Mouse (Mus musculus) embryonic stem cell, embryonic (primary cell): Measurements from ENCODE around the gene Tmem259.

Experiments
- CTCF ChIA-PET, 4 experiments: fragments of 300-600 bp in 2 of 4; fragments of 350-600 bp in 2 of 4; sonication (Branson Sonifier 250); formaldehyde crosslinking; loops; one replicate each; lab custom pipeline; 2022; ENCODE audit warnings: inconsistent platforms in 2 of 4; lab: Charles Lee
- POLR2A ChIA-PET, 4 experiments: fragments of 300-600 bp in 2 of 4; fragments of 350-600 bp in 2 of 4; sonication (Branson Sonifier 250); formaldehyde crosslinking; loops; one replicate each; lab custom pipeline; 2022; ENCODE audit warnings: antibody characterized with exemption in 4 of 4, inconsistent platforms in 1 of 4; lab: Charles Lee

The Tmem259 gene

GRCm38 (mm10) chr10:80003374-80004232 is 19.5 kb upstream of the Tmem259 start:
- CTCF ChIA-PET, result interaction anchor here in 3 of 4 experiments (0.5 to 1.4 kb wide), 14 partner anchors 11 to 372 kb away, joined by 3 to 8 read pairs (median 4); partner anchors contain the start of genes Arhgap45 (in 1 of the 3), Stk11 (in 1 of the 3) and Tmem259 (in 1 of the 3)
- POLR2A ChIA-PET, result interaction anchor here (0.5 to 6.1 kb wide), 26 partner anchors 10 to 200 kb away, joined by 3 to 44 read pairs (median 4); partner anchors contain the start of genes Arhgap45 (in 1 of the 4), Cnn2 (in 1 of the 4), Polr2e (in 1 of the 4) and Sbno2 (in 1 of the 4)

GRCm38 (mm10) chr10:80002829-80003228 is 18.7 kb upstream of the Tmem259 start:
- POLR2A ChIA-PET, result interaction anchor here (0.5 to 6.1 kb wide), 17 partner anchors 11 to 164 kb away, joined by 3 to 44 read pairs (median 5); partner anchors contain the start of genes Arhgap45 (in 1 of the 4) and Tmem259 (in 1 of the 4)
- CTCF ChIA-PET, result interaction anchor here in 3 of 4 experiments (0.5 to 1.9 kb wide), 9 partner anchors 11 to 59 kb away, joined by 3 to 8 read pairs (median 3); partner anchors contain the start of genes Arhgap45 (in 1 of the 3) and Tmem259 (in 1 of the 3)

- ChIA-PET CTCF (interaction anchor here in 2 of 4 experiments (0.5 to 1.9 kb wide), 5 partner anchors 10 to 104 kb away, joined by 3 to 8 read pairs (median 4); no protein-coding TSS in a partner anchor), POLR2A (interaction anchor here in 3 of 4 experiments (0.5 to 6.1 kb wide), 9 partner anchors 12 to 64 kb away, joined by 3 to 44 read pairs (median 5); partner anchors contain the start of genes Tmem259 (in 2 of the 3) and Arhgap45 (in 1 of the 3))
These were observed 17.8 kb upstream of the Tmem259 start for GRCm38 (mm10) chr10:80001945-80002344.

- ChIA-PET POLR2A (interaction anchor here (0.8 to 2.9 kb wide), 42 partner anchors 8 to 384 kb away, joined by 3 to 25 read pairs (median 4); partner anchors contain the start of genes Tmem259 (in 2 of the 4), Arhgap45 (in 1 of the 4), C2cd4c (in 1 of the 4) and Mum1 (in 1 of the 4)), CTCF (interaction anchor here (0.5 to 2.4 kb wide), 15 partner anchors 9 to 963 kb away, joined by 3 to 27 read pairs (median 3); partner anchors contain the start of genes Tmem259 (in 1 of the 4) and Wdr18 (in 1 of the 4))
These were observed 13.7 kb upstream of the Tmem259 start for GRCm38 (mm10) chr10:79997819-79998218.

GRCm38 (mm10) chr10:79997034-79997760 is 13.1 kb upstream of the Tmem259 start:
- ChIA-PET POLR2A (interaction anchor here (0.6 to 2.9 kb wide), 60 partner anchors 9 to 679 kb away, joined by 3 to 25 read pairs (median 4); partner anchors contain the start of genes Tmem259 (in 2 of the 4), Arhgap45 (in 1 of the 4), C2cd4c (in 1 of the 4) and Gamt (in 1 of the 4)), CTCF (interaction anchor here (0.6 to 2.4 kb wide), 15 partner anchors 10 to 1519 kb away, joined by 3 to 27 read pairs (median 4); partner anchors contain the start of genes Tmem259 (in 1 of the 4) and Wdr18 (in 1 of the 4))

- ChIA-PET CTCF (interaction anchor here in 2 of 4 experiments (0.6 to 2.4 kb wide), 7 partner anchors 11 to 1520 kb away, joined by 3 to 27 read pairs (median 6); partner anchors contain the start of genes Tmem259 (in 1 of the 2) and Wdr18 (in 1 of the 2)), POLR2A (interaction anchor here (0.6 to 2.9 kb wide), 44 partner anchors 9 to 680 kb away, joined by 3 to 25 read pairs (median 4); partner anchors contain the start of genes Tmem259 (in 2 of the 4), Arhgap45 (in 1 of the 4), Gamt (in 1 of the 4) and Polr2e (in 1 of the 4))
These were observed 12.3 kb upstream of the Tmem259 start, which contains the start of gene Abca7 for GRCm38 (mm10) chr10:79996272-79997033. Abca7 (plus strand) TSS chr10:79996494.

- ChIA-PET POLR2A (interaction anchor here in 2 of 4 experiments (0.6 to 2.8 kb wide), 4 partner anchors 11 to 145 kb away, joined by 3 to 16 read pairs (median 5); partner anchors contain the start of gene Tmem259 (in 1 of the 2)), CTCF (interaction anchor here in 1 of 4 experiments (2.4 kb wide), 1 partner anchor 18 kb away, joined by 9 read pairs; no protein-coding TSS in a partner anchor)
These were observed 11.5 kb upstream of the Tmem259 start for GRCm38 (mm10) chr10:79995636-79996035.

GRCm38 (mm10) chr10:79994397-79995115 is 10.4 kb upstream of the Tmem259 start:
- POLR2A ChIA-PET, result interaction anchor here in 3 of 4 experiments (0.6 to 2.3 kb wide), 5 partner anchors 10 to 174 kb away, joined by 3 to 9 read pairs (median 3); partner anchors contain the start of gene Tmem259 (in 1 of the 3)
- CTCF ChIA-PET, result interaction anchor here in 3 of 4 experiments (0.5 to 1.5 kb wide), 5 partner anchors 10 to 160 kb away, joined by 3 to 4 read pairs (median 3); partner anchors contain the start of gene Tmem259 (in 1 of the 3)

GRCm38 (mm10) chr10:79991548-79991947 is 7.4 kb upstream of the Tmem259 start:
- ChIA-PET CTCF (interaction anchor here (0.5 to 3.9 kb wide), 46 partner anchors 9 to 1305 kb away, joined by 3 to 19 read pairs (median 4); partner anchors contain the start of genes Wdr18 (in 3 of the 4), Cbarp (in 2 of the 4), Cirbp (in 1 of the 4) and Gpx4 (in 1 of the 4)), POLR2A (interaction anchor here (0.6 to 10.5 kb wide), 51 partner anchors 9 to 596 kb away, joined by 3 to 245 read pairs (median 4); partner anchors contain the start of genes 1600002K03Rik (in 1 of the 4), Cbarp (in 1 of the 4), Med16 (in 1 of the 4) and Ptbp1 (in 1 of the 4))

GRCm38 (mm10) chr10:79991099-79991498 is 7.0 kb upstream of the Tmem259 start:
- POLR2A ChIA-PET, result interaction anchor here (0.6 to 10.5 kb wide), 51 partner anchors 9 to 1217 kb away, joined by 3 to 245 read pairs (median 4); partner anchors contain the start of genes 1600002K03Rik (in 1 of the 4), Cbarp (in 1 of the 4), Med16 (in 1 of the 4) and Ptbp1 (in 1 of the 4)

GRCm38 (mm10) chr10:79989870-79990269 is 5.7 kb upstream of the Tmem259 start:
- ChIA-PET CTCF (interaction anchor here in 3 of 4 experiments (0.6 to 3.9 kb wide), 6 partner anchors 30 to 255 kb away, joined by 3 to 19 read pairs (median 5); partner anchors contain the start of genes Cirbp (in 1 of the 3) and Wdr18 (in 1 of the 3)), POLR2A (interaction anchor here in 3 of 4 experiments (0.7 to 10.5 kb wide), 19 partner anchors 11 to 178 kb away, joined by 3 to 245 read pairs (median 6); partner anchors contain the start of gene R3hdm4 (in 1 of the 3))

More at GRCm38 (mm10) chr10:79991099-79991498, 7.0 kb upstream of the Tmem259 start:
- CTCF ChIA-PET, result interaction anchor here (0.5 to 3.9 kb wide), 39 partner anchors 8 to 1231 kb away, joined by 3 to 19 read pairs (median 4); partner anchors contain the start of genes Wdr18 (in 3 of the 4), Cbarp (in 2 of the 4) and Cirbp (in 1 of the 4)

GRCm38 (mm10) chr10:79989272-79989786 is 5.2 kb upstream of the Tmem259 start:
- ChIA-PET POLR2A (interaction anchor here (0.6 to 10.5 kb wide), 23 partner anchors 10 to 272 kb away, joined by 3 to 245 read pairs (median 5); partner anchors contain the start of genes Cirbp (in 1 of the 4), Dazap1 (in 1 of the 4), Gamt (in 1 of the 4) and Gpx4 (in 1 of the 4)), CTCF (interaction anchor here in 3 of 4 experiments (0.6 to 3.9 kb wide), 7 partner anchors 9 to 340 kb away, joined by 3 to 19 read pairs (median 4); partner anchors contain the start of genes Cirbp (in 1 of the 3), Pcsk4 (in 1 of the 3) and Wdr18 (in 1 of the 3))

GRCm38 (mm10) chr10:79988506-79989271 is 4.6 kb upstream of the Tmem259 start, which contains the start of gene Cnn2:
Cnn2 (plus strand) TSS chr10:79988584.
- ChIA-PET POLR2A (interaction anchor here (0.6 to 10.5 kb wide), 26 partner anchors 9 to 272 kb away, joined by 3 to 245 read pairs (median 4); partner anchors contain the start of genes Cirbp (in 1 of the 4), Dazap1 (in 1 of the 4), Gamt (in 1 of the 4) and Gpx4 (in 1 of the 4)), CTCF (interaction anchor here (0.6 to 4.7 kb wide), 8 partner anchors 9 to 340 kb away, joined by 3 to 37 read pairs (median 4); partner anchors contain the start of genes Cirbp (in 1 of the 4) and Pcsk4 (in 1 of the 4))
